Mouse (Mus musculus) adrenal gland, adult (tissue): ENCODE results near the gene Cdkal1.

Experiments
- DNase-seq, 2 experiments: peaks; one replicate each; pipeline ENCODE4 v3.0.0; 2022 to 2023; ENCODE audit warnings: low spot score in 1 of 2; ENCODE audit not compliant: inconsistent age in 2 of 2

Gene Cdkal1

GRCm38 (mm10) chr13:29202562-29202961 lies 652.9 kb downstream of the Cdkal1 start:
- DNase-seq, result peak in 1 of 2 experiments; percentile 36

- peak; percentile 85 to 89 for DNase-seq
Observed at GRCm38 (mm10) chr13:29199679-29200078, 655.8 kb downstream of the Cdkal1 start.

GRCm38 (mm10) chr13:29196798-29197498 lies 658.5 kb downstream of the Cdkal1 start:
- no peak for DNase-seq

- DNase-seq, result no peak
Observed at GRCm38 (mm10) chr13:29195722-29196121, 659.8 kb downstream of the Cdkal1 start.

- DNase-seq, result no peak
Observed at GRCm38 (mm10) chr13:29194946-29195345, 660.5 kb downstream of the Cdkal1 start.

GRCm38 (mm10) chr13:29192697-29193096 lies 662.8 kb downstream of the Cdkal1 start:
- DNase-seq, result no peak

GRCm38 (mm10) chr13:29190548-29190947 lies 664.9 kb downstream of the Cdkal1 start:
- no peak for DNase-seq

GRCm38 (mm10) chr13:29186748-29187147 lies 668.7 kb downstream of the Cdkal1 start:
- DNase-seq, result no peak

GRCm38 (mm10) chr13:29185545-29185944 lies 669.9 kb downstream of the Cdkal1 start:
- no peak for DNase-seq

- no peak for DNase-seq
Observed at GRCm38 (mm10) chr13:29184545-29184944, 670.9 kb downstream of the Cdkal1 start.

- DNase-seq, result no peak
Observed at GRCm38 (mm10) chr13:29179861-29180260, 675.6 kb downstream of the Cdkal1 start.

GRCm38 (mm10) chr13:29179260-29179659 lies 676.2 kb downstream of the Cdkal1 start:
- DNase-seq, result no peak

- DNase-seq, result peak; percentile 20 to 71
Observed at GRCm38 (mm10) chr13:29177889-29178486, 677.5 kb downstream of the Cdkal1 start.

GRCm38 (mm10) chr13:29169356-29169755 lies 686.1 kb downstream of the Cdkal1 start:
- DNase-seq, result no peak

GRCm38 (mm10) chr13:29164845-29165524 lies 690.5 kb downstream of the Cdkal1 start:
- no peak for DNase-seq

- DNase-seq, result peak; percentile 11 to 64
Observed at GRCm38 (mm10) chr13:29162867-29163514, 692.5 kb downstream of the Cdkal1 start.

- peak; percentile 30 to 59 for DNase-seq
Observed at GRCm38 (mm10) chr13:29162444-29162843, 693.0 kb downstream of the Cdkal1 start.

GRCm38 (mm10) chr13:29161436-29161835 lies 694.0 kb downstream of the Cdkal1 start:
- no peak for DNase-seq

GRCm38 (mm10) chr13:29156703-29157102 lies 698.8 kb downstream of the Cdkal1 start:
- peak; percentile 13 to 61 for DNase-seq

GRCm38 (mm10) chr13:29155297-29155696 lies 700.2 kb downstream of the Cdkal1 start:
- DNase-seq, result no peak

GRCm38 (mm10) chr13:29150120-29150519 lies 705.4 kb downstream of the Cdkal1 start:
- DNase-seq, result no peak

GRCm38 (mm10) chr13:29149404-29149803 lies 706.1 kb downstream of the Cdkal1 start:
- no peak for DNase-seq
